Mouse (Mus musculus): ENCODE results near the gene Gpr27.

The Gpr27 gene

GRCm38 (mm10) chr6:99711576-99712101 lies 19.2 kb downstream of the Gpr27 start:
- Histone ChIP-seq H3K36me3 (ENCODE audit: control insufficient read depth, insufficient read depth, low read length, poor library complexity, severe bottlenecking) (no peaks in the 10 kb centered on the region), H3K27me3 (ENCODE audit: control insufficient read depth, insufficient read depth, low read length, poor library complexity, severe bottlenecking) (no peaks in the 10 kb centered on the region)
- DNase-seq (ENCODE audit: low read depth, low spot score), result no peak

- Histone ChIP-seq H3K36me3 (ENCODE audit: control insufficient read depth, insufficient read depth, low read length, poor library complexity, severe bottlenecking) (no peaks in the 10 kb centered on the region), H3K27me3 (ENCODE audit: control insufficient read depth, insufficient read depth, low read length, poor library complexity, severe bottlenecking) (no peaks in the 10 kb centered on the region)
- DNase-seq (ENCODE audit: low read depth, low spot score), result no peak
These were observed 20.8 kb downstream of the Gpr27 start for GRCm38 (mm10) chr6:99713256-99713655.

GRCm38 (mm10) chr6:99715191-99715590 lies 22.7 kb downstream of the Gpr27 start:
- DNase-seq (ENCODE audit: low read depth, low spot score), result no peak
- Histone ChIP-seq H3K27me3 (ENCODE audit: control insufficient read depth, insufficient read depth, low read length, poor library complexity, severe bottlenecking) (no peaks in the 10 kb centered on the region), H3K36me3 (ENCODE audit: control insufficient read depth, insufficient read depth, low read length, poor library complexity, severe bottlenecking) (no peaks in the 10 kb centered on the region)

GRCm38 (mm10) chr6:99715913-99716312 lies 23.4 kb downstream of the Gpr27 start:
- H3K27me3 ChIP-seq (ENCODE audit: control insufficient read depth, insufficient read depth, low read length, poor library complexity, severe bottlenecking), result no peaks in the 10 kb centered on the region
- no peak for DNase-seq (ENCODE audit: low read depth, low spot score)
- H3K36me3 ChIP-seq (ENCODE audit: control insufficient read depth, insufficient read depth, low read length, poor library complexity, severe bottlenecking), result no peaks in the 10 kb centered on the region

GRCm38 (mm10) chr6:99721032-99721431 lies 28.6 kb downstream of the Gpr27 start:
- DNase-seq (ENCODE audit: low read depth, low spot score), result no peak
- H3K27me3 ChIP-seq (ENCODE audit: control insufficient read depth, insufficient read depth, low read length, poor library complexity, severe bottlenecking), result peaks cover 3% of the 10 kb centered on the region; the same call in 1 of the 2 replicates
- H3K36me3 ChIP-seq (ENCODE audit: control insufficient read depth, insufficient read depth, low read length, poor library complexity, severe bottlenecking), result no peaks in the 10 kb centered on the region

GRCm38 (mm10) chr6:99722390-99722789 lies 29.9 kb downstream of the Gpr27 start:
- no peak for DNase-seq (ENCODE audit: low read depth, low spot score)
- Histone ChIP-seq H3K27me3 (ENCODE audit: control insufficient read depth, insufficient read depth, low read length, poor library complexity, severe bottlenecking) (peaks cover 3% of the 10 kb centered on the region; the same call in 1 of the 2 replicates), H3K36me3 (ENCODE audit: control insufficient read depth, insufficient read depth, low read length, poor library complexity, severe bottlenecking) (no peaks in the 10 kb centered on the region)

- no peaks in the 10 kb centered on the region for H3K36me3 ChIP-seq (ENCODE audit: control insufficient read depth, insufficient read depth, low read length, poor library complexity, severe bottlenecking)
- H3K27me3 ChIP-seq (ENCODE audit: control insufficient read depth, insufficient read depth, low read length, poor library complexity, severe bottlenecking), result peaks cover 3% of the 10 kb centered on the region; the same call in 1 of the 2 replicates
- DNase-seq (ENCODE audit: low read depth, low spot score), result no peak
These were observed 33.6 kb downstream of the Gpr27 start, which contains the start of gene Prok2 for GRCm38 (mm10) chr6:99725971-99726561. TSS of gene Prok2 (minus strand) at chr6:99726392.

- peaks cover 3% of the 10 kb centered on the region; the same call in 1 of the 2 replicates for H3K27me3 ChIP-seq (ENCODE audit: control insufficient read depth, insufficient read depth, low read length, poor library complexity, severe bottlenecking)
- no peak for DNase-seq (ENCODE audit: low read depth, low spot score)
- no peaks in the 10 kb centered on the region for H3K36me3 ChIP-seq (ENCODE audit: control insufficient read depth, insufficient read depth, low read length, poor library complexity, severe bottlenecking)
These were observed 34.3 kb downstream of the Gpr27 start for GRCm38 (mm10) chr6:99726576-99727303.

- Histone ChIP-seq H3K36me3 (ENCODE audit: control insufficient read depth, insufficient read depth, low read length, poor library complexity, severe bottlenecking) (no peaks in the 10 kb centered on the region), H3K27me3 (ENCODE audit: control insufficient read depth, insufficient read depth, low read length, poor library complexity, severe bottlenecking) (peaks cover 3% of the 10 kb centered on the region; the same call in 1 of the 2 replicates)
- DNase-seq (ENCODE audit: low read depth, low spot score), result no peak
These were observed 37.4 kb downstream of the Gpr27 start for GRCm38 (mm10) chr6:99729853-99730252.

- Histone ChIP-seq H3K36me3 (ENCODE audit: control insufficient read depth, insufficient read depth, low read length, poor library complexity, severe bottlenecking) (no peaks in the 10 kb centered on the region), H3K27me3 (ENCODE audit: control insufficient read depth, insufficient read depth, low read length, poor library complexity, severe bottlenecking) (no peaks in the 10 kb centered on the region)
- DNase-seq (ENCODE audit: low read depth, low spot score), result no peak
These were observed 39.4 kb downstream of the Gpr27 start for GRCm38 (mm10) chr6:99731926-99732325.

GRCm38 (mm10) chr6:99732673-99733072 lies 40.2 kb downstream of the Gpr27 start:
- DNase-seq (ENCODE audit: low read depth, low spot score), result no peak
- H3K36me3 ChIP-seq (ENCODE audit: control insufficient read depth, insufficient read depth, low read length, poor library complexity, severe bottlenecking), result no peaks in the 10 kb centered on the region
- no peaks in the 10 kb centered on the region for H3K27me3 ChIP-seq (ENCODE audit: control insufficient read depth, insufficient read depth, low read length, poor library complexity, severe bottlenecking)

GRCm38 (mm10) chr6:99734666-99735065 lies 42.2 kb downstream of the Gpr27 start:
- no peaks in the 10 kb centered on the region for H3K27me3 ChIP-seq (ENCODE audit: control insufficient read depth, insufficient read depth, low read length, poor library complexity, severe bottlenecking)
- DNase-seq (ENCODE audit: low read depth, low spot score), result no peak
- H3K36me3 ChIP-seq (ENCODE audit: control insufficient read depth, insufficient read depth, low read length, poor library complexity, severe bottlenecking), result no peaks in the 10 kb centered on the region

- Histone ChIP-seq H3K27me3 (ENCODE audit: control insufficient read depth, insufficient read depth, low read length, poor library complexity, severe bottlenecking) (peaks cover 2% of the 10 kb centered on the region; the same call in 1 of the 2 replicates), H3K36me3 (ENCODE audit: control insufficient read depth, insufficient read depth, low read length, poor library complexity, severe bottlenecking) (no peaks in the 10 kb centered on the region)
- DNase-seq (ENCODE audit: low read depth, low spot score), result no peak
These were observed 50.4 kb downstream of the Gpr27 start for GRCm38 (mm10) chr6:99742866-99743265.

Measured in splenic B cell, adult 2 months (primary cell).